Mouse (Mus musculus): ENCODE data around the gene Cphx3.
"Not testable (repeated sequence)": the region's sequence is repeated elsewhere in the genome, so short reads cannot be mapped to it uniquely, and the experiment has no call there.

DNA sequence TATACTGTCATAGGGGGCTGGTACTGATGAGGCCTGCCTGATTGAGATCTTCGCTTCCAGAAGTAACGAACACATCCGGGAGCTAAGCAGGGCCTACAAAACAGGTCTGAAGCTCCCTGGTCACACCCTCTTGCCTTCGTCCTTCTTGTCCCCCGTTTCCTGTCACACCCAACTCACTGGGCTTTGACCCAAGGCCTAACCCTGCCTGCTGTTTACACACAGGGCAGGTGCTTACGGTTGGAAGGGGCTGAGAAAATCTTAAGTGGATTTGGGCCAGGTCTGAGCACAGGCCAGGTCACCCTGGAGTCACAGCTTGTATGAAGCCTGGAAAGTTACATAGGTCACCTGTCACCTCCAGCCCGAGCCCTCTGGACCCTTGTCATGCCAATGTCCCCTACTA is 73.9 kb downstream of the Cphx3 start:
- TF ChIP-seq POLR2A (IDR thresholded peaks at IDR 0.05; ENCODE audit: control insufficient read depth, low read depth, low read length); CTCF (IDR thresholded peaks at IDR 0.05; ENCODE audit: control insufficient read depth, insufficient read depth, insufficient replicate concordance, low read depth, low read length): not testable (repeated sequence)

All from testis, adult 2 months (tissue).